ENCODE assay signal across 8 mouse cellular contexts in the genomic region with DNA sequence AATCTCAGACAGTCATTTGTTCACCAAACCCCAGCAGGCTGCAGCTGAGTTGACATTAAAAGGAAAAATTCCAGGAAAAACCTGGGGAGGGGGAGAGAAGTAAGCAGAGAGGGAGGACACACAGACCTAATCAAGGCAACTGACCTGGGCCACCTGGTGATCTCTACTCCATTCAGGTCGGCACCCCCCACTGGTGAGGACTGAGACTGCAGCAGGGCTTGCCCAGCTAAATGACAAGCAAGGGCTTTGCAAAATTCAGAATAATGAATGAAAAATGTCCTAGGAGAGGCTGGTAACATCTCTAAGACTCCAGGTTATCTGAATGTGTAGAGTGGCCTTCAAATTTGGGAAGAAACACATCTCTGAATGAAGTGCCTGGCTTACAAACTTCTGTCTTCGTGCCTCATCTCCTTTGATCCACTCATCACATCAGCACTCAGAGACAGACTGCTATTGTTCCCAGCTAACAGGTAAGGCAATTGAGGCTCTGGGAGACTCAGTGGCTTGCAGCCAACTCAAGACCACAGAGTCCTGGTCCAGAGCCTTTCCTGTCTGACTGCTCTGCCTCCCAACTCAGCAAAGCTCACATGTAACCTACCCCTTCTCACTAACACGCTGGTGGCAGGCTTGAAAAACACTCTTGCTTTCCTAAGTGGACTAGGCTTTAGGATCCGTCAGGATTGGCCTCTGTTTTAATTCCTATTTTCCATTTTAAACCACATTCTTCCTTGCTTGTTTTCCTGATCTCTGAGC.
DNase-seq lines count a peak whose midpoint lies in the region; ATAC-seq and TF ChIP-seq lines count a peak whose summit lies in the region.

No protein-coding gene starts in this region.

- WGBS in heart, adult 2 months, result 37% methylated on average over 4 of the region's 4 CpGs
- WGBS in midbrain, embryonic 12.5 days, result 27% methylated on average over 4 of the region's 4 CpGs
- 26% methylated on average over 4 of the region's 4 CpGs for WGBS in midbrain, embryonic 10.5 days
- 19% methylated on average over 4 of the region's 4 CpGs for WGBS in embryonic facial prominence, embryonic 13.5 days

- intact Hi-C loops in heart, adult 2 months (cut with DNase I), result no loop called here

- no peak overlapping the region for H3K4me2 ChIP-seq in midbrain, embryonic 12.5 days (replicated peaks)
- H3K4me2 ChIP-seq in embryonic facial prominence, embryonic 13.5 days, result no peak overlapping the region

- H3K36me3 ChIP-seq in heart, adult 2 months (ENCODE audit: control insufficient read depth, insufficient read depth, low read length), result no peaks in the 10 kb centered on the region
- no peaks in the 10 kb centered on the region for H3K36me3 ChIP-seq in midbrain, embryonic 12.5 days
- no peaks in the 10 kb centered on the region for H3K36me3 ChIP-seq in midbrain, embryonic 10.5 days
- no peaks in the 10 kb centered on the region for H3K36me3 ChIP-seq in embryonic facial prominence, embryonic 13.5 days

- peak; percentile 65 for TF ChIP-seq CTCF in heart, adult 2 months (IDR thresholded peaks at IDR 0.05)

- H3K9me3 ChIP-seq in midbrain, embryonic 12.5 days, result no peaks in the 10 kb centered on the region
- H3K9me3 ChIP-seq in midbrain, embryonic 10.5 days (replicated peaks), result no peaks in the 10 kb centered on the region
- H3K9me3 ChIP-seq in embryonic facial prominence, embryonic 13.5 days, result no peaks in the 10 kb centered on the region

- DNase-seq in heart, adult 2 months, result no peak
- no peak for DNase-seq in heart, adult 18-20 months
- DNase-seq in midbrain, embryonic 10.5 days (ENCODE audit: low spot score), result no peak
- DNase-seq in retina, embryonic 14.5 days (ENCODE audit: low spot score), result peak; percentile 46
- no peak for DNase-seq in layer of hippocampus, adult 9-10 months (ENCODE audit: low spot score)
- no peak for DNase-seq in gastrocnemius, adult 8-10 months (ENCODE audit: low spot score in 2 of 2)

- TF ChIP-seq EP300 in heart, adult 2 months (IDR thresholded peaks at IDR 0.05; ENCODE audit: insufficient read depth, low read depth, low read length), result no peak

- peaks cover 1% of the 10 kb centered on the region; the same call in 1 of the 2 replicates for H3K4me1 ChIP-seq in heart, adult 2 months (ENCODE audit: control insufficient read depth, insufficient read depth, low read length)
- H3K4me1 ChIP-seq in midbrain, embryonic 12.5 days, result peaks cover 20% of the 10 kb centered on the region
- peaks cover 20% of the 10 kb centered on the region for H3K4me1 ChIP-seq in midbrain, embryonic 10.5 days
- H3K4me1 ChIP-seq in embryonic facial prominence, embryonic 13.5 days, result peaks cover 22% of the 10 kb centered on the region

- H3K27ac ChIP-seq in heart, adult 2 months, result no peak overlapping the region
- H3K27ac ChIP-seq in midbrain, embryonic 12.5 days (replicated peaks), result peak overlapping the region; percentile 49; the same call in 1 of the 2 replicates
- H3K27ac ChIP-seq in midbrain, embryonic 10.5 days (replicated peaks), result no peak overlapping the region
- 0 out of 2 replicates have a peak overlapping the region, but pooled peaks have one; percentile 33 for H3K27ac ChIP-seq in embryonic facial prominence, embryonic 13.5 days

- no peak for ATAC-seq in midbrain, embryonic 12.5 days (ENCODE audit: low FRiP score, low read depth)
- ATAC-seq in embryonic facial prominence, embryonic 13.5 days (ENCODE audit: insufficient number of reproducible peaks, insufficient read depth, low FRiP score, low TSS enrichment, low read depth), result no peak

- H3K9ac ChIP-seq in heart, adult 2 months (ENCODE audit: low read depth, low read length), result no peak overlapping the region
- H3K9ac ChIP-seq in midbrain, embryonic 12.5 days (replicated peaks), result no peak overlapping the region
- no peak overlapping the region for H3K9ac ChIP-seq in embryonic facial prominence, embryonic 13.5 days

- no peak for TF ChIP-seq POLR2A in heart, adult 2 months (IDR thresholded peaks at IDR 0.05; ENCODE audit: insufficient read depth, low read depth, low read length)

- no peaks in the 10 kb centered on the region for H3K79me2 ChIP-seq in heart, adult 2 months (replicated peaks; ENCODE audit: control insufficient read depth, insufficient read depth, low read length)

- no peak overlapping the region for H3K4me3 ChIP-seq in heart, adult 2 months
- no peak overlapping the region for H3K4me3 ChIP-seq in midbrain, embryonic 12.5 days
- no peak overlapping the region for H3K4me3 ChIP-seq in midbrain, embryonic 10.5 days
- H3K4me3 ChIP-seq in embryonic facial prominence, embryonic 13.5 days, result no peak overlapping the region

- H3K27me3 ChIP-seq in heart, adult 2 months (ENCODE audit: control insufficient read depth, insufficient read depth, low read length), result no peaks in the 10 kb centered on the region
- H3K27me3 ChIP-seq in midbrain, embryonic 12.5 days, result 0 out of 2 replicates have a peak, but pooled peaks cover 8% of the 10 kb centered on the region
- H3K27me3 ChIP-seq in midbrain, embryonic 10.5 days (ENCODE audit: low read depth, poor library complexity, severe bottlenecking), result 0 out of 2 replicates have a peak, but pooled peaks cover 3% of the 10 kb centered on the region
- H3K27me3 ChIP-seq in embryonic facial prominence, embryonic 13.5 days, result no peaks in the 10 kb centered on the region

Comparison
In these comparisons a context has a peak if more than half of its experiments do, and no peak if none do; other contexts are left out.
1. H3K27ac ChIP-seq: peak in midbrain, embryonic 12.5 days (single experiment) and embryonic facial prominence, embryonic 13.5 days (single experiment); none in heart, adult 2 months (single experiment) and midbrain, embryonic 10.5 days (single experiment).